8 mouse cellular contexts compared by ENCODE assay signal in the genomic region with DNA sequence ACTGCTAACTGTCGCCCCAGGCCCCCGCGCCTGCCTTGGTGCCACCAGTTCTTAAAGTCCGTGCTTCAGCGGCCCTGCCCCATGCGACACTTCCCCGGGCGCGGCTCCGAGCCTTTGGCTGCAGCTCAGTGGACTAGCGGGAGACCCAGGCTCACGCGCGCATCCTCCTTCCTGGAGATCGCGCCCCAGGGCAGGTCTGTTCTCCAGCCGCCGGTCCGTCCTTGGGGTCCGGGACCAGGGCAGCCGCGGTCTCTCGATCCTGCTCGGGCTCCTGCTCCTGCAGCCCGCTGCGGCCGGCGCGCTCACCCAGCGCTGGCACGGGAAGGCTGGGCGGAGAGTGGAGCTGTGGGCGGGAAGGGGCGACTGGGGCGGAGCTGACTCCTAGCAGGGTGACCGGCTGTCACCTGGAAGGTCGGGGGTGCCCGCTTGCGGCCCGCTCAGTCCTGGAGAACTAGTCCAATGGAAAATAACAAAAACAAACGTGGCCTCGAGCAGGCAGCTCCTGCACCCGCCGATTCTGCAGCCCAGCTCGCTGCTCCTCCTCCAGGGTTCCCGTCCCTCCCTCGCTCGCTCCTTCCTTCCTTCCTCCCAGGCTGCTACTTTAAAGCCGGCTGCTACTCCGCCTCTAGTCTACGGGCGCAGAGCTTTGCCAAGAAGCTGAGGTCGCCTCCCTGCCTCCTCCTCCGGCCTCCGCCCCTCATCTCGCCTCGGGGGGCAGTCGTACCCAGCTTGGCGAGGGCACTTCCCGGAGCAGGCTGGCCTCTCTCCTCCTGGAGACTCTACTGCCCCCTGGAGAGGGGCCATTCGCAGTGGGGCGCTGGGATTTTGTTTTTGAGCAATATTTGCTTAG. TPM values are rescaled to one million over a fixed set of nuclear protein-coding genes. Genes with fewer than 3 reads are reported as not detected.
A peak's percentile ranks its signal among the peaks of the same experiment; 100 is the strongest.
DNase-seq lines count a peak whose midpoint lies in the region; ATAC-seq and TF ChIP-seq lines count a peak whose summit lies in the region.

Tbc1d4 (minus strand) TSS at position 673 of the 850 bp plus-strand sequence.

- under 1% methylated on average over 62 of the region's 62 CpGs for WGBS in lung, embryonic 16.5 days

- in situ Hi-C loops in ES-E14 (cut with MboI; ENCODE audit: low sequenced_read_pairs in 2 of 2, unreplicated experiment in 2 of 2), result no loop called here

- H3K36me3 ChIP-seq in ES-E14 (ENCODE audit: control insufficient read depth, insufficient read depth, low read length, poor library complexity, severe bottlenecking), result no peaks in the 10 kb centered on the region
- no peaks in the 10 kb centered on the region for H3K36me3 ChIP-seq in lung, embryonic 16.5 days (ENCODE audit: control insufficient read depth, insufficient read depth, low read length)

- 0 out of 4 replicates have a peak, but pooled peaks cover 0 to 4% of the 10 kb centered on the region in 2 experiments for H3K4me1 ChIP-seq in ES-E14 (ENCODE audit: control insufficient read depth in 2 of 2, insufficient read depth in 2 of 2, low read length in 2 of 2, poor library complexity in 1 of 2)
- 0 out of 2 replicates have a peak, but pooled peaks cover 4% of the 10 kb centered on the region for H3K4me1 ChIP-seq in lung, embryonic 16.5 days (replicated peaks; ENCODE audit: control insufficient read depth, insufficient read depth, low read length)

- H3K4me2 ChIP-seq in lung, embryonic 16.5 days (ENCODE audit: low read depth, low read length), result peak within 1 kb of the TSS; percentile 99

- no peaks in the 10 kb centered on the region for H3K9me3 ChIP-seq in ES-E14 (ENCODE audit: control insufficient read depth, insufficient read depth, low read depth, low read length)
- H3K9me3 ChIP-seq in lung, embryonic 16.5 days (ENCODE audit: control insufficient read depth, low read length), result no peaks in the 10 kb centered on the region

- peak; percentile 94 for ATAC-seq in lung, embryonic 16.5 days (ENCODE audit: low read depth)

- H3K9ac ChIP-seq in ES-E14 (ENCODE audit: insufficient read depth, low read depth, low read length, poor library complexity, severe bottlenecking), result peak within 1 kb of the TSS; percentile 51
- H3K9ac ChIP-seq in lung, embryonic 16.5 days (ENCODE audit: low read length), result peak within 1 kb of the TSS; percentile 78

- peak within 1 kb of the TSS; percentile 60 to 68 for H3K4me3 ChIP-seq in ES-E14 (ENCODE audit: insufficient read depth in 1 of 2, low read depth in 1 of 2, low read length in 2 of 2, poor library complexity in 1 of 2, severe bottlenecking in 1 of 2)
- peak within 1 kb of the TSS; percentile 83 for H3K4me3 ChIP-seq in lung, embryonic 16.5 days (ENCODE audit: low read length)

- peak; percentile 60 for DNase-seq in ES-E14 (ENCODE audit: low read depth, low spot score)
- peak; percentile 88 to 90 for DNase-seq in cerebellum, adult 18-20 months
- peak; percentile 77 for DNase-seq in forelimb bud, embryonic 11.5 days (ENCODE audit: low read depth, low spot score)
- DNase-seq in heart, postnatal 4 days, result peak; percentile 84
- peak; percentile 73 for DNase-seq in layer of hippocampus, adult 9-11 months
- DNase-seq in ovary, adult 18-20 months (ENCODE audit: low spot score), result peak; percentile 88
- DNase-seq in thymus, postnatal 10 days (ENCODE audit: low spot score in 2 of 2), result peak; percentile 37 to 52

- no peak within 1 kb of the TSS for H3K27ac ChIP-seq in ES-E14 (ENCODE audit: insufficient read depth, low read depth, low read length, poor library complexity, severe bottlenecking)
- H3K27ac ChIP-seq in lung, embryonic 16.5 days (ENCODE audit: low read length), result peak within 1 kb of the TSS; percentile 58

- no peaks in the 10 kb centered on the region for H3K27me3 ChIP-seq in lung, embryonic 16.5 days (ENCODE audit: control insufficient read depth, insufficient read depth, low read depth, low read length)

TF ChIP-seq in ES-E14, 5 proteins besides CTCF, POLR2A, EP300 and RAD21:
- no peak for TF ChIP-seq ZNF384 (IDR thresholded peaks at IDR 0.05; ENCODE audit: low read depth, low read length)
- no peak for TF ChIP-seq CHD2 (IDR thresholded peaks at IDR 0.05; ENCODE audit: low read depth, low read length)
- no peak for TF ChIP-seq MAFK (IDR thresholded peaks at IDR 0.05; ENCODE audit: insufficient read depth, low read depth, low read length)
- TF ChIP-seq ZC3H11A (IDR thresholded peaks at IDR 0.05; ENCODE audit: borderline replicate concordance, low read depth, low read length), result no peak
- TF ChIP-seq HCFC1 (IDR thresholded peaks at IDR 0.05; ENCODE audit: borderline replicate concordance, insufficient read depth, low read length), result no peak
TF ChIP-seq in ES-E14: peak in this region for 0.

RNA-seq across cellular contexts. Expression of gene Tbc1d4, which starts in this region (rescaled TPM):
- 1.1 and 1.8 TPM in 2 replicates for total RNA-seq in ES-E14 (2012; rRNA removed)
- total RNA-seq in heart, postnatal 4 days (2021), result 10 to 100 TPM; 36.8 to 39.9 TPM
- polyA plus RNA-seq in lung, embryonic 16.5 days (2015; fragmentation: Nextera tagmentation; extraction: Ambion mirVana), result 8.9 and 12.3 TPM in 2 replicates

Comparison
In these comparisons a context has a peak if more than half of its experiments do, and no peak if none do; other contexts are left out.
1. RNA of gene Tbc1d4 (total RNA-seq): 36.8 to 39.9 TPM in heart, postnatal 4 days; 1.1 to 1.8 TPM in ES-E14; every median in the first group is over 10 times any median in the second.
2. Peak in every context shown above with its lines, with median percentiles within 50 percentile points of each other: DNase-seq.